Mouse (Mus musculus) retina, adult 2 months (tissue): ENCODE results near the gene Krr1.
"Not testable (repeated sequence)": the region's sequence is repeated elsewhere in the genome, so short reads cannot be mapped to it uniquely, and the experiment has no call there.

Source experiments
- DNase-seq: peaks from one replicate; pipeline ENCODE4 v3.0.0-alpha.2; 2012; ENCODE audit warnings: low read depth, low spot score

Krr1 gene

DNA sequence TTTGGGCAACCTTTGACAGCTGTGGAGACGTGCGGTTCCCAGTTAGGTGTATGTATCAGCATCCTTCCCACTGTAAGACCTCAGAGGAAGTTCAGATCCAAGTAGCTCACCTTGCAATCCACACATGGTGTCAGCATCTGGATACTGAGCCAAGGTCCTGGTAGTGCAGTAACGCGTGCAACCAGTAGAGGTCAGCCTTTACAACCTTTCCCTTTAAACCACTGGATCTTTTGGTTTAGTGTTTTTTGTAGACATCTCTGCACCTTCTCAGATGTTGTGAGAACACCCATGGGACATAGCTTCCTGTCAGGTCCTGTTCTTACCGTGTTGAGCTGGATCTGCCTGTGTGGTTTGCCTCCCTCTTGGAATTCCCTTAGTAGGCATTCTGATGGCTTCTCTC lies 5.1 kb downstream of the Krr1 start:
- peak; percentile 25 for DNase-seq

DNA sequence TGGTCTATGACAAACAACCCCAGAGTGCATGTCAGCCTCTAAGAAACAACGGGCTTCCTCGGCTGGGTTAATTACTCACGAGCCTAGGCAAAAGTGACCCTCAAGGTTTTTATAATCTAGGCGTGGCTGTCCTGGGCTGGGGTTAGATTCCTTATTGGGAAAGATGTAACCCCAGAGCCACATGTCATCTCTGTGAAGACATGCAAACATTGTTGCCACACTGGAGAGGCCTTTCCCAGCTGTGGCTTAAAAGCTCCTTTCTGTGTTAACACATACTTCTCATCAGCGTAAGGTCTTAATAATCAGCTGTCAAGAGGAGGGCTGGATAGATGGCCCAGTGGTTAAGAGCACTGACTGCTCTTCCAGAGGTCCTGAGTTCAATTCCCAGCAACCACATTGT lies 10.6 kb downstream of the Krr1 start:
- DNase-seq = no peak

DNA sequence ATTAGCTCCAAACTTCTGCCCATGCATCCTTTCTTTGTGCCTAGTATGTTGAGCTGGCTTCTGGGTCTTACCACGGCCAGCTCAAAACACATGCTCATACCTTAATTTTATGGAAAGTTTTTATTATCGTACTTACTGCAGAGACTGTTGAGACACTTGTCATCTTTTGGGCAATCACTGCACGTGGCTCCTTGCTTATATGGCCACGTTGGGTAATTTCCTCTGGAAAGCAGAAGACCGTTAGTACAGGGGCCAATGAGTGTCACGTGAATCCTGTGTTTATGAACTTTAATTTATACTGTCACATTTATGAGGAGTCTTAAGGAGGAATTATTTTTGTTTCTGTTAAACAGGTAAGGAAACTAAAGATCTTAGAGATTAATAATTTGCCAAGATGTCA lies 14.0 kb downstream of the Krr1 start:
- no peak for DNase-seq

DNA sequence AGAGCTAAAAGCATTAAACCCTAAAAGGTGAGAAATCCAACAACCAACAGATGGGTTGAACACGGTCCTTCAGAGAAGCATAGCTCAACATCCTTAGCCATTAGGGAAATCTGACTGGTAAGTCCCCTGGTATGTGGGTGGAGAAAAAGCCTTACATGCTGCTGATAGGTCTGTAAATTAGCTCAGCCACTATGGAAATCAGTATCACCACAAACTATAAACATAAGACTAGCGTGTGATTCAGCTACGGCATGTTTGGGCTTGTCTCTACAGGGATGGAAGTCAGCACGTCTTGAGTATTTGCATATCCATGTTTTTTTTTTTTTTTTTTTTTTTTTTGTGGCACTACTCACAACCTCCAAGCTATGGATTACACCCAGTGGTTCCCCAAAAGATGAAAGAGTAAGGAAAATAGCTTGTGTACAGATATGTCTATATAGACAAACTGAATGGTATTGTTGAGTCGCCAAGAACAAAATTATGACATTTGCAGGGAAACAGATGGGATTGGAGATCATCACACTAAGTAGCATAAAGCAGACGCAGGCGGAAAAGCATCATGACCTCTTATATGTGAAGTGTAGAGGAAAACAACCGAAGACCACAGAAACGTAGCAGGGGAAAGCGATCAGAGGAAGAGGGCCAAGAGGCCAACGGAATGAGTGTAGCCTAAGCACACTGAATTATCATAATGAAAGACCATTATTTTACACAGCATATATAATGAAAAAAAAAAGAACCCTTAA lies 23.5 kb downstream of the Krr1 start:
- DNase-seq = no peak

DNA sequence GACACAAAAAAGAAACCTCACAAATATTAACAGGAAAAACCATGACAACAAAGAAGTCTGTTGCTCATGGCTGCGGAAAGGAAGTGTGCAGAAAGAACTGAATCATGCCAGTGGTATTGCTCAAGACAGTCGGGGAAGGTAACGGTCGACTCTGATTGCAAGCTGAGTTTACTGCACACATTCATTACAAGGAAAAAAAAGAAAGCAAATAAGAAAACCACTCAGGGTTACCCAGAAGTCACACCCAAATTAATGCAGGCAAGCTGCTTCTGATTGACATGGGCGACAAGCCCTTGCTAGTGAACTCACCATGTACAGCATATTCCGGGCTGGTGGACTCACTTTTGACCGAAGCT lies 24.1 kb downstream of the Krr1 start:
- DNase-seq = no peak

DNA sequence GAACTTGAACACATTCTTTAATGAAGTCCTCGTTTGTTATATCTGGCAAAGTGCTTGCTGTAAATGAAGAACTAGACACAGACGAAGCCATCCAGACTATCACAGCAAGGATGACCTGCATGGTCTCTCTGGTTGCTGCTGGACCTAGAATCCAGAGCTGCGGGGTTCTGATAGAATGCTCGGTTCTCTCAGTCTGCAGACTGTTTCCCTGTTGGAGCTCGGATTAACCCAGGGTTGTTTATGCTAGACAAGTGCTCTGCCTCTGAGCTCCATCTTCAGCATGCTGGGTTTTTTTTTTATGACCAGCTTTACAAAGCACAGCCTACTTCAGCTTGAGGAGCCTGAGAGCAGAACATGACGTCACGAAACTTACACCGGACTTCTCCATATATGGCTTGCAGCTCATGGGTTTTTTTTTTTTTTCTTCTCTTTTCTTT lies 24.5 kb downstream of the Krr1 start:
- DNase-seq = no peak

DNA sequence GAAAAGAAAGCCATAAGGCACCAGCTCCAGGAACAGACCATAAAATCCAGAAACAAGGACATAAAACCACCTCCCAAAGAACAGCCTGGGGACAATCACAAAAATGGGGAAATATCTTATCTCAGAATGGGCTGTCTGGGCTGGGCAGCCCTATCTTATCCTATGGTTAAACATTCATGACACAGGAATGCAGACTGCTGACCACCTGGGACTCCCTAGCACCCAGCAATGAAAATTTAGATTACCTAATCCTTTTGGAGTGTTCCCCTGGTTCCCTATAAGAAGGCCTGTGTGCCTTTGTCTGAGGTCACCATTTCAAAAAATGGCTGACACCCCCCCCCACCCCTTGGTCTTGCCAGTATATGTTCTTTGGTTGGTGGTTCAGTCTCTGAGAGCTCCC lies 25.2 kb downstream of the Krr1 start:
- DNase-seq = no peak

DNA sequence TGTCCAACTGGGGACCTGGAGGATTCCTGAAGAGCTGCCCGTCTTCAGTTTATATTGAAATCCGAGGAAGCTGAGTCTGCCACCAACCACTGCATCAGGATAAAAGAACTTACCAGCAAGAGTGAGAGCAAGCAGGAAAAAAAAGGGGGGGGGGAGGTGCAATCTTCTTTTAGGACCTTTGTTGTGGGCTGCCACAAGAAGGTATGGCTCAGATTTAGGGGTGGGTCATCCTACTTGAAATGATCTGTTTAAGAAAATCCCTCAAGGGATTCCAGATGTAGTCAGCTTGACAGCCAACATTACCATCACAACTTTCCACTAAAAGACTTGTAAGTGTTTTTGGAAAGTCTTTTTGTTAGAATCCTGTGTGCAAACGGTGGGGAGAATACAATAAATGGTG lies 27.3 kb downstream of the Krr1 start:
- DNase-seq = no peak

DNA sequence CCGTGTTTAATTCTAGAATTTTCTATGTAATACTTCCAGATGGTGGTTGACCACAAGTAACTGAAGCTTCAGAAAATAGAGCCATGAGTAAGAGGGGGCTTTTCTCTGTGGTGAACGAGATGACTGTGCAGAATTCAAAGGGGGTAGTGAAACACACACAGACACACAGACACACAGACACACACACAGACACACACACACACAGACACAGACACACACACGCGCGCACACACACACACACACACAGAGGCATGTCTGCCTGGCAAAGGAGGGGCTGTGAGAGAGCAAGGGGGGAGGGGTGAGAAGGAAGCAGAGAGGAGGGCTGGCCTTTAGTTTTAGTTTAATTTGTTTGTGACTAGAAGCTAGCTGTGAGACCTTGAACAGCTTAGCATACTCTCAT lies 28.1 kb downstream of the Krr1 start:
- DNase-seq = no peak

DNA sequence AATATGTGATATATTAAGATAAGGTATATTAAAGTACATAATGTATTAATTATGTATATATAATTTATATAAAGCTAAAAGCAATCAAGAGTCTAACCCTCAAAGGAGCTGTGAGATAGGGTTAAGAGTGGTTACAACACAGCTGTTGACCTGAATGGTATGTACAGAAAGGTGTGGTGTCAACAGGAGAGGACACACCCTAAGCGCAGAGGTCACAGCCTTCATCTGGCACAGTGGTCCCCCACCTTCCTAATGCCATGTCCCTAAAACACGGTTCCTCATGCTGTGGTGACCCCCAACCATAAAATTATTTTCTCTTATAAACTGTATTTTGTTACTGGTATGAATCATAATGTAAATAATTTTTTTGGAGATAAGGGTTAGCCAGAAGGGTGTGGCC lies 28.9 kb downstream of the Krr1 start:
- no peak for DNase-seq

DNA sequence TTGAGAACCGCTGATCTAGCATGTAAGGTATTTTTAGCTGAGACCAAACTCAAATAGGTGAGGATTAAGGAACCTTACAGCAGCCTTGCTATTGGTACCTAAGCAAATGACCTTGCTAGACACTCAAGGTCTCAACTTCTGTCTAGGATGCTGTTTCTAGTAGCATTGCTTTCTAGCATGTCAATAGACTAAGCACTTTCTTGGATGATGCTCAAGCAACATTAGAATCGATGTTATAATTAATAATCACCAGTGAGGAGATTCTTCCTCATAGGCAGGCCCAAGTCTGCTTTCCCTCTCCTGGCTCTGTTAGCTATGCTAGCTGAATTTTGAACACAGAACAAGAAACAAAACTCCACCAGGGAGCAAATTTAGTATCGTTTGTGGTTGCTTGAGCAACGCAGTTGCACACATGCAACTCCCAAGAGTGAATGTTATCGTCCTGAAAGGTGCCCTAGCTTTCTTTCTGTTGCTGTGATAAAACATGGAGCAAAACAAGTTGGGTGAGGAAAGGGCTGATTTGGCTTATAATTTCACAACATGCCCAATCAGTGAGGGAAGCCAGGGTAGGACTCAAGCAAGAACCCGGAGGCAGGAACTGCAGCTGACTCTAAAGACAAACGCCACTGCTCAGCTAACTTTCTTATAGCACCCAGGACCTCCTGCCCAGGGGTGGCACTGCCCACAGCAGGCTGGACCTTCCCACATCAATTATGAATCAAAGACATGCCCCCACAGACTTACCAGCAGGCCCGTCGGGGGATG lies 29.5 kb downstream of the Krr1 start:
- DNase-seq = no peak

DNA sequence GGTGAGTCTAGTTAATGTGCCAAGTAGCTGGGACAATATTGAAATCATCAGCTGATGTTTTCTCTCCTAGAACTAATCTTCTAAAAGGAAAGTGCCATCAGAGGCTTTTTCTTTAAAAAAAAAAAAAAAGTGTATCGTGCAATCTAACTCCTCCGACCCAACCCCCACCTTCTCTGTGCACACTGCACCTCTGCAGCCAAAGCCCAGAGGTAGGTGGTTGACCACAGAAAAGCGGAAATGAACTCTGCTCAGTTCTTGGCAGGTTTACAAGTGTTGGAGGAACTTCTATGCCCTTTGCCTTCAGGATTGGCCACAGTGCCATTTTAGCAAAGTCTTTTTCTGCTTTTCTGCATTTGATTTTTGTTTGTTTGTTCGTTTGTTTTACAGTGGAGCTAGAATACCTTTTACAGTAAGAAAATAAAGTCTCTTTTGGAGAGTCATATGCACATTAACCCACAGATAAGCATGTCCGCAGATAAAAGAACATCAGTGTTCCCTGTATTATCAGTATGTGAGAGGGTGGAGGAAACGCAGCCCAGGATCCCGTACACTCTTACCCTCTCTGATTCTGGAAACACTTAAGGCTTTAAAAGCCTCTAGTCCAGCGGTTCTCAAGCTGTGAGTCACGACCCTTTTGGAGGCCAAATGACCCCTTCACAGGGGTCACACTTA lies 30.2 kb downstream of the Krr1 start, which contains the start of gene Glipr1:
TSS of gene Glipr1 (minus strand) at position 88 of the 672 bp plus-strand sequence.
- DNase-seq = no peak

DNA sequence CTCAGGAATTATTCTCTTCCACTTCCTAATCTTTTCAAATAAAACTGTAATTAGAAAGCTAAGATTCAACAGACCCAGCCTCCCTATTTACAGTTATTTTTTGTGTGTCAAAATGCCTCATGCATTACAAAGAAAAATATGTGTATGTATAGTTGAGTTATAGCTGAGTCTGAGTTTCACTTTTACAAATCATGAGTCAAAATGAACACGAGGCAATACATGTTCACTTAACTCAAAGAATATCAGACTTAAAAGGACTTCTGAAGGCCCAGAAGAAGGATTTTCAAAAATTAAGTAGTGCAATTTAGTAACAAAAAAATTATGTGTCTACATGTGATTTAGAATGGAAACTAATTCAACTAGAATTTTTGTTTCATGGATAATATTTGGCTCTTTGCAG lies 37.0 kb downstream of the Krr1 start:
- DNase-seq = not testable (repeated sequence)

DNA sequence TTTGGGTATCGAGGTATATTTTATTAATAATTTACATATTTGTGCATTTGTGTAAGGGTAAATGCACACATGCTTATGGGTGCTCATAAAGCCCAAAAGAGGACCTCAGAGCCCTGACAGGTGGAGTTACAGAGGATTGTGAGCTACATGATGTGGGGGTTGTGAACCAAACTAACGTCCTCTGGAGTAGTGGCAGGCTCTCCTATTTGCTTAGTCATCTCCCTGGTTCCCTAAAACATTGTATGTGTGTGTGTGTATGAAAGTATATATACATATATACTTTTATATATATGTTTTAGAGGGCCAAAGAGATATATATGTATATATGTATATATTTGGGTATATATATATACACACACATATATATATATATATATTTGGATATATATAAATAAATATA lies 51.1 kb downstream of the Krr1 start:
- DNase-seq = no peak

DNA sequence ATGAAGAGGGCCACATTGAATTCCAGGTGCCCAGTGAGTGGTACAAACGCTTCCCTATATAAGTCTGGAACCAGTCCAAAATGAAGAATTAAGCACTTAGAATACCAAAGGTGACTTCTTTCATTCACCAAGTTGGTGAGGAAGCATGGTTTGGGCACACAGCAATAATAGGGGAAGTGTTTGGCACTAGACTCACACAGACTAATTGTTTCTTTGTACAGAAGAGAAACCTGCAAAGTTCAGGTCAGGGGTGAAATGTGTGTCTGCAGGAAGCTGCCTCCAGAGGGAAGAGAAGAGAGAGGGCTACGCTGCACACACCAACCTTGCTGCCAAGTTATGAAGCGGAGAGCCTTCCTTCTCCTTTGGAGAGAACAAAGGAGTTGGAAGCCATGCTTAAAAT lies 56.2 kb downstream of the Krr1 start:
- not testable (repeated sequence) for DNase-seq
